Mouse (Mus musculus): ENCODE data around the gene Gcg. TPM values are rescaled to one million over a fixed set of nuclear protein-coding genes. Genes with fewer than 3 reads are reported as not detected.

Gcg gene
- polyA plus RNA-seq, 1 experiment from 2014 or later, result 22.4 TPM

Other genes starting within 250 kb of the Gcg start
- gene Dpp4, start 71.4 kb downstream of the Gcg start, polyA plus RNA-seq (2014; fragmentation: Nextera tagmentation; extraction: Ambion mirVana), result 69.2 and 69.8 TPM in 2 replicates
- 14.2 and 16.5 TPM in 2 replicates for gene Fap, start 90.4 kb upstream of the Gcg start, polyA plus RNA-seq (2014; fragmentation: Nextera tagmentation; extraction: Ambion mirVana)
- gene Ifih1, start 162.6 kb upstream of the Gcg start, polyA plus RNA-seq (2014; fragmentation: Nextera tagmentation; extraction: Ambion mirVana), result 5.5 and 6.9 TPM in 2 replicates
- gene Gca, start 180.6 kb upstream of the Gcg start, polyA plus RNA-seq (2014; fragmentation: Nextera tagmentation; extraction: Ambion mirVana), result 8.8 and 12.2 TPM in 2 replicates